Mouse (Mus musculus) retina, embryonic 14.5 days (tissue): Measurements from ENCODE around the gene Cox5a.
A peak's percentile ranks its signal among the peaks of the same experiment; 100 is the strongest.

Source experiments
- DNase-seq: peaks from one replicate; pipeline ENCODE4 v3.0.0-alpha.2; 2015; ENCODE audit warnings: low spot score

Cox5a gene

DNA sequence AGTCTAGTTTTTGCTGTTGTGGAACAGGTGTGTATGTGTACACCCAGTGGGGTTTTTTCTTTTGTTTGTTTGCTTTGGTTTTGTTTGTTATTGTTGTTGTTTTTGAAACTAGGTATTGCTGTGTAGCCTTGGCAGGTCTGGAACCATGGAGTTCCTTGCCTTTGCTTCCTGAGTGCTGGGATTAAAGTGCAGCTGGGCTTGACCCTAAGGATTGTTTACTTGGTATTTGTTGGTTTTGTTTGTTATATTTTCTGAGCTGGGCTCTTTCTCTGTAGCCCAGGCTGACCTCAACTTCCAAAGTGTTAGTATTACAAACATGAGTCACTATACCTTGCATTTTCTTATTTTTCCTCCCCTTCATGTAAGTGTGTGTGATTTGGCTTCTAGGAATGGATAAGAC lies 5.4 kb downstream of the Cox5a start:
- no peak for DNase-seq

DNA sequence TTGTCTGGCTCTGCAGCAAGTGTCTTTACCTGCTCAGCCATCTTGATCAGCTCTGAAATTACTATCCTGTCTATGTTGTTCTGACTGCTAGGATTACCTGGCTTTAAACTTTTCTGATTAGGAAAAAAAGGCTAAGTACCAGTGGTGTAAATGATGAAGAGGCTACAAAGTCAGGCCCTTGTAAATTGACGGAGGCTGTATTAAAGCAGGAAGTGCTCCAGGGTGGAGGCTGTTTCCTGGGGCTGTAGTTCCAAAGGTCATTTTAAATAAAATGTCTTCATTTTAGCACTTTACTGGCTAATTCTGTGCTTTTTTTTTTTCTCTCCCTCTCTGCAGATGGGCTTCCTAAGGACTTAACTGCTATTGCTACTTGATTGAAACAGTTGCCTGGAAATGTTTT lies 10.9 kb downstream of the Cox5a start:
- no peak for DNase-seq

DNA sequence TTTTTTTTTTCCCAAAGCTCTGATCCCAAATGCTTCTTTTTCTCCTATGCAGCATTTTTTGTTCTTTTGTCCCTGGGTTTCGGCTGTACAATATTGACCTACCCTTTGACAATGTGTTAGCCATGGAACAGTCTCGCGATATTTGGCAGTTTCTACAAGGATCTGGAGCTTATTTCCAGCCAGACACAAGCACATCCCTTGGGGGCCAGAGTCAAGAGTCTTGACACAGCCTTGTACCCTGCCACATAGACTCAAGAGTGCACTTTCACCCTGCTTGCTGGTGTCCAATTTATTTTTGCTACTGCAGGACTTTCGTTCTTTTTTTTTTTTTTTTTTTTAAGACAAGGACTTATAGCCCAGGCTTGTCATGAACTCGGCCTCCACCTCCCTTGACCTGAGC lies 15.3 kb downstream of the Cox5a start:
- DNase-seq, result no peak

DNA sequence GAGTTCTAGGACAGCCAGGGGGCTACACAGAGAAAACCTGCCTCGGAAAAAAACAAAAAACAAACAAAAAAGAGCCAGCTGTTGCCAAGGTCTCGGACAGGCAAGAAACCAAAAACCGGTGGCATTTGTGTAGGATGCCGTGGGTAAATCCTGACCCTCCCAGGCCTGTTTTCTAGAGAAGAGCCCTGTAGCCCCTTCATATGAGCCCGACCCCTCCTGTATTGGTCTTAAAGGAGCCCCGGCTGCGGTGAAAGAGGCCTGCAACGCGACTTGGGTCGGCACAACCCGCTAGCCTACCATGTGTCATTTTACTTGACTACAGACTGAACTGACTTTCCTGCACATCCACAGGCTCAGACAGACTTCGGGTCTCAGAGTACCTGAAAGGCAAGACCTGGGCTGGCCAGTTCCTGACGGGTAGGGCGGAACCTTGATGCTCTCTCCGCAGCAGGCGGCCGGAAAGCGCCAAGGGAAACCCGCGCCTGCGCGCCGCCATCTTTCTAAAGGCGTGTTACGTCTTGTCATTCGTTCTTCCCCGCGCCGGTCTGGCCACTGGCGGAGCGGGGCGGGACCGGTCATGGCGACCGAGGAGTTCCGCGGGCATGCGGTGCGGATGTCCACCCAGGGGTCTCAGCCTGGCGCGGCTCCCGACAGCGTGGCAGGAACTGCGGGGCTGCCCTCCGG lies 16.1 kb downstream of the Cox5a start, which contains the start of gene Fam219b:
Gene Fam219b, plus strand, starts transcription at position 485 of the 684 bp plus-strand sequence.
- peak; percentile 90 for DNase-seq

DNA sequence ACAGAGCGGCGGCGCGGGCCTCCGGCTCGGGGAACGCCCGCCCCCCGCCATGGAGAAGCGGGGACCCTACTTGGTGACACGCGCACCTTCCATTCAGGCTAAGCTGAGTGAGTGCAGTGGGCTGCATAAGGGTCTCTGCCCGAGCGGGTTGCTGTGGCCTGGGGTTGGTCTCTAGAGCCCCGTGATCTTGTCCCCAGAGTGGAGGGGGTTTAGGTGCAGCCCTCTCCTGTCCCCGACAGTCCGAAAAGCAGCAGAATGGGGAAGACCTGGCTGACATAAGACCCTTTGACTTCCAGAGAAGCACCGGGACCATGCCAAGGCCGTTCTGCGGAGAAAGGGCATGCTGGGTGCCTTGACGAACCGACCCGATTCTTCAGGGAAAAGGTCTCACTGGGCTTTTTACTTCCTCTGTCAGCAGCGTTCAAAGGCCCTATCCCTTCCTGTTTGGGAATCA lies 16.7 kb downstream of the Cox5a start:
- DNase-seq, result no peak

DNA sequence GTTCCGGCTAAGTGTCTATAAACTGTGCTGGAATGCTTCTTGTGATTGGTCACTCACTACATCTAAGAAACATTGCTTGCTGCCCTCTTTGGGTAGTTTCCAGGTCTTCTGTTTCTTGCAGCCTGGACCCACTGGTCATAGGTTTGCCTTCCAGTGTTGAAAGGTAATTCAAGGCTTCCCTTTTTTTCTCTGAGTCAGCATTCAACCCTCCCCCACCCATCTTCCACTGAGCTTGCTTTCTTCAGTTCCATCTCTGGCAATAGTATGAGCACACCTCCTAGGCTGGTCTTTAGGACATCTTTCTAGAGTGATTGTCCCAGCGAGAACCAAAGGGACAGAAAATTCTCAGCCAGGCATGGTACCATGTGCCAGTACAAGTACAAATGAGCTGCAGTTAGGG lies 18.5 kb downstream of the Cox5a start:
- no peak for DNase-seq

DNA sequence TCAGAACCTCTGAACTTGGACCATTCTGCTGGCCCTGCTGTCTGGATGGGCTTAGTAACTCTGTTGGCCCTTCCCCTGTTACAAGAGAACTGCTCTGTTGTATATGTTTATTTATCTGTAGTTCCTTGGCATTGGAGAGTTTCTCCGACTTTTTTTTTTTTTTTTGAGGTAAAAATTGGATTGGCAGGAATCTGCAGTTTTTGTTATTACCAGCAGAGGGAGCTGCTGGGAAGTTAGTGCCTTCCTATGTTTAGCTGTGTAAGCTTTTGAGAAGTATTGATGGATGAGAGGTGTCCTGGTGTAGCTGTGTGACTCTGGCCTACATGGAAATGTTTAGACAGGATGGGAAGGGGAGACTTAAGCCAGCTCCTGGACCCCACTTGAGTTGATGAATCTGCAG lies 20.2 kb downstream of the Cox5a start:
- peak; percentile 87 for DNase-seq

DNA sequence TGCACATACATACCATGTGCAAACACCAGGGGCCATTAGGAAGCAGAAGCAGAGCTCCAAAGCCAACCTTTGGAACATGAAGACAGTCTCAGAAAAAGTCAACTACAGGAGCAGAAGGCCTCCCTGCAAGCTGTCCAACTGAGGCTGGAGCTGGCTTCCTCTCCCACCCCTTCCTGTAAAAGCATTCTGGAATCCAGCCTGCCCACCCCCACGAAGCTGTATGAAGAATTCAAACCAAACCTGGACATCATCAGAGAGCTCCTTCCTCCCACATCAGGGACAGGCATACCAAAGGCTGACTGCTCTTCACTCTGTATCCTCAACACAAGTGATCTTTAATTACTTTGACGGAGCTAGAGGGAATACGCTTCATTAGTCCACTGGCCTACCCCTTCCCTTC lies 22.9 kb downstream of the Cox5a start:
- DNase-seq, result no peak

DNA sequence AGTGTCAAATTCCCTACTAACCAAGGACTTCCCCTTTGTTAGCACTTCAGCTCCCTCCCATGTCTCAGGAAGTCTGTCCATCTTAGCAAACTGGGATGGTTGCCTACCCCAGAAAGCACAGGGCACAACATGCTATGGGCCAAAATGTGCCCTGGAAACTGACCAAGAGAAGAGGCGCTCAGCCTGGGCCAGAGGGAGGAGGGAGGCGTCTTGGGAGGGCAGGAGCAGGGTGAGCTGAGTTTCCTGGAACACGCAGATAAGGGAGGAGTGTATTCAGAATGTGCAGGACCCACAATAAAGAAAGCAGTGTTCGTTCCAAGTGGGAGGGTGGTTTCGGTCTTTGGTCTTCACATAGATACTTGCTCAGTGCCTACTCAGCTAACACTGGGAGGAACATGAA lies 26.2 kb downstream of the Cox5a start:
- DNase-seq, result no peak

DNA sequence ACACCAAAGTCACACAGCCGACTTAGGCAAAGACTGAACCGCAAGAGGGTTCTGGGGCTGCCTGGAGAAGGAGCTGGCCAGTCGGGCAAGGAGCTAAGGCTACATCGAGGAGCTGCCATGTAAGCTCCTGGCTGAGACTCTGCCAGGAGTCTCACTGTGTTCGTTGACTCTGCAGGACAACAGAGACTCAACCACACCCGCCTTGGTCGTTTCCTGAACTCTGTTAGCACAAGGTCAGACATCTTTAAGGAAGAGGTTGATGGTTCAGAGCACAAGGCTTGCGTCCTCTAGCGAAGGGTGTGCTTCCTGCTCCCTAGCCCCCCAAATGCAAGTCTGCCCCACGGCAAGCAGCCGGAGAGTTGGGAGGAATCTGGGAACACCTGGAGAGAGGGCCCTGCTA lies 26.8 kb downstream of the Cox5a start:
- DNase-seq, result no peak

DNA sequence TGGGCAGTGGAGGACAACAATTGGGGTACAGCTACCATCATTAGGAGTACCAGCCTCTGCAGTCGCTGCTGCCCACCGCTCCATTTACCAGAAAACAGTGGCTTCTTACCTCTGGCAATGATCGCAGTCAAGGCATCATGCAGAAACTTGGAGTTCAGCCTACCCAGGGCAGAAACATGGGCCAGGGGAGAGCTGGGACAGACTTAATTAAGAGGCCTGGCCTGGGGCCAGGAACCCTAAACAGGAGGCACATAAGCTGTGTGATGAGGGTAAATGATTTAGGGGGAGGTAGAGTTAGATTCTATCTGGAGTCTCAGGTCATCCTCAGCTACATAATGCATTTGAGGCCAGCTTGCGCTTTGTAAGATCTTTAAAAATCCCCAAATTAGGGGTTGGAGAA lies 28.1 kb downstream of the Cox5a start:
- no peak for DNase-seq

DNA sequence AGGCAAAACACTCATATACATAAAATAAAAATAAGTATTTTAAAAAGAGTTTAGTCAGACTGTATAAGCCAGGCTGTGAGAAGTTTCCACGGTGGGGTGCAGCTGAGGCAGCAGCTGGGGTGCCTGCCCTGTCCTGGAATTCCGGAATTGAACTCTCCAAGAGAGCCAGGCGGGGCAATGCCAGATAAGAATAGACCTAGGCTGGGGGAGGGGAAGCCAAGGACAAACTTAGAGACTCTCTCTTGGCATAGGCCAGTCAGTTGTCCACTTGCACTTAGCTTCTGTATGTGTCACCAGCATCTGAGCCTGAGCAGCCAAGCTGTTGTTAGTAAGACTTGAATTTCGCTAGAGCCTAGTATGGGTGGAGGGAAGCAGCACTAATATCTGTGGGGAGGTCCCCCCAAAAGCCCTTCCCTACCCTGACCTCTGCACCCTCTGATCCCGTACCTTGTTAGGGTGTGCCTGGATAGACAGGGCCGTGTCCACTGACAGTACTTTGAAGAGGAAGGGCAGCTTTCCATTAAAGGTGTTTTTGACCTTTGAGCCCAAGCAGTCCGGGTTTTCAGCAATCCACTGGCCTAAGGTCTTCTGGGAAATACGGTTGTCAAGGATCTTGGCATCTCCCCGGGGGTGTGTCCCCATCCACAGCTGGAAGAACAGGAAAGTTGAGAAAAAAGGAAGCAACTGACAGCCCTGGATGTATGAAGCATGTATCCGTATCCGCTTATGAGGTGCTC lies 29.2 kb downstream of the Cox5a start:
- no peak for DNase-seq

DNA sequence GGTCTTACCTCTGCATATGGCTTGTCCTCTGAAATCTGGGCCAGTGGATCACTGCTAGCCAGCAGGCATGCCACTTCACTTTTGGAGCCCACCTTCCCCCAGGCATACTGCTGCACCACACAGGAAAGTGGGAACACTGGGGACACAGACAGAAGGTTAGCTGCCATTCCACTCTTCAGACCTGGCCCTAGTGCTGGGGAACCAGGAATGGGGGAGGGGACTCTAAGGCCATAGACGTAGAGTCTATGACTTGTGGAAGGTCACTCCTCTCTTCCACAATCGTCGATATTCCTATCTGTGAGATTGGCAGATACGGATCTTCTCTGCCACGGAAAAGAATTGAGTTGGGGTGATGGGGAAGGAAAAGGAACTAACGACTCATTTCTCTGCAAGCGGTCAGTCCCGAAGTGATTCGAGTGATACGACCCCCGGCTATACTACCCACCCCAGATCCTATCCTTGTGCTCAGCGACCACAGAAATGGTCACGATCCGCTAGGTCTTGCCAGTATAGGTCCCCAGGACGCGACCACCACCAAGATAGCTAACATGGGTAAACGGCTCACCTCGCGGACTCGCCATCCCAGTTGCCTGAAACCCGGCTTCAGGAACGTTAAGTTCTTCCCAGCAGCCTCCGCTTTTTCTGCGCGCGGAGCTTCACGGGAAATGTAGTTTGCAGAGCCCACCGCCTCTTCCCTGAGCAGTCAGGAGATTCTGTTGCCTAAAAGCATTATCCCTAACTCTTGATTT lies 31.2 kb downstream of the Cox5a start, which contains the start of gene Mpi:
Gene Mpi, minus strand, starts transcription at position 625 of the 749 bp plus-strand sequence.
- peak; percentile 80 for DNase-seq

DNA sequence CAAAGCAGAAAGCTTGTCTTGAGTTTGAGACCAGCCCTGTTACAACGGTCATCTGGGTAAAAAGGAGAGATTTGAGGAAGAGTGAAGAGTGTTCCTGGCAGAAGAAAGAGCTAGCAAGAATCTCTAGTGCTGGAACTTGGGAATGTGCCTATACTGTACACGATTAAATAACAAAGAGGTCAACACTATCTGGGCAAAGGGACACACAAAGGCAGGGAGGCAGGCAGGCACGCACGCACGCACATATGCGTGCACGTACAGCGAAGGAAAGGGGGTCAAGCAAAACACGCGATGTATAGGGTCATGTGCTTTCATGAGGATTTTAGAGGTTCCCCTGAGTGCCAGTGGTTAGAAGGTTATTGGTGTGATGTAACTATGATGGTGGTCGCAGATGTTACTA lies 32.0 kb downstream of the Cox5a start:
- no peak for DNase-seq

DNA sequence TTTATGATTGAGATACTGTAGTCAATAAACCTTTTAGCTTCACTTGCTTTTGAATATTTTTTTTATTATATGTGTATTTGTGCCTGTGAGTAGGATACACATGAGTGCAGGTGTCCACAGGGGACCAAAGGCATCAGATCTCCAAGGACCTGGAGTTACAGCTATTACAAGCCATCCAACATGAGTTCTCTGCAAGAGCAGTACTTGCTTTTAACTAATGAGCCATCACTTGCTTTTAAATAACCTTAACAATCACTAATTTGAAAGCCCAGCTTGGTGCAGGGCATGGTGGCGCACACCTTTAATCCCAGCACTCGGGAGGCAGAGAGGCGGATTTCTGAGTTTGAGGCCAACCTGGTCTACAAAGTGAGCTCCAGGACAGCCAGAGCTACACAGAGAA lies 33.7 kb downstream of the Cox5a start:
- DNase-seq, result no peak

DNA sequence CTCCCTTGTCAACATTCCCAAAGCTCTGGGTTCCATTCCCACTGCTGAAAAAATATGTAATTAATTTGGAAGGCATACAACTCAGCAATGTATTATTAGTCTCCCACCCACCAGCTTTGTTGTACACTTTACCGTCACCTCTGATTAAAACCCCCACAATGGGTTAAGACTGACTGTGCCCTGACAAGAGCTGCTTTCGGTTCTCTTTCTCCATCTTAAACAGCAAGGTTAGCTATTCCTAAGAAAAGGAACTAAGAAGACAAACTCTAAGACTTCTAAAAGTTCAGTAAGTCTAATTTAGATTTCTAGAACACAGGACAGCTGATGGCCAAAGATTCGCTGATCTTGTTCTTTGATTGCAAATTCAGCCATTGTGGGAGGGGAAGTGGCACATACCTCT lies 36.1 kb downstream of the Cox5a start:
- DNase-seq, result no peak

DNA sequence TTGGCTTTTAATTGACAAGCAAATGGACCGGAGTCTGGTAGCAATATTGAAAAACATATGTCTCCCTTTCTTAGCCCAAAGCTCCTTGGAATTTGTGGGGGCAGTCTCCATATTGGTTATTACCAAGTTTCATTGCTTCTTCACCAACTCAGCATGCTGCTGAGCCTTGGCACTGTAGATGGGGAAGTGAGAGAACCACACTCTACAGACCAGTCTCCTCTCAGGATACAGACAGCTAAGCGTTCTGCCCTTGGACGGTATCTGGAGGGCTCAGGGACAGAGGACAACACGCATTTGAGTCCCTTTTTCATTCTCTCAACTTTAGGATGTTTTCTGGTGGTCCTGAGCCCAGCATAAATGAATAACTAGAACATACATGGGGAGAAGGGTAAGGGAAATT lies 37.6 kb downstream of the Cox5a start:
- no peak for DNase-seq

DNA sequence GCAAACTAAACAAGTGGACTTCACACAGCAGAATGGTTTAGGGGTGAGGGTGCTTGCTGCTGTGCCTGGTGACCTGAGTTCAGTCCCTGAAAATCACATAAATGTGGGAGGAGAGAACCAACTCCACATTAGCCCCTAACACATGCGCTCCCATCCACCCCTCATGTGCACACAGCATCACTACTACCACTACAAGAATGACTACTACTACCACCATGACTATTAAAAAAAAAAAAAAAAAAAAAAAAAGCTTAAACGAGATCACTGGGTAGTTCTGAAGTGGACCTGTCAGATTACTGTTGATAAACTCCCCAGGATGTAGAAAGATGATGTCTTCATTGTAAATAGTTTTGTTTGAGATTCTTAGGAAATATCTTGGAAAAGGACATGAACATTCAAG lies 38.5 kb downstream of the Cox5a start:
- DNase-seq, result no peak

DNA sequence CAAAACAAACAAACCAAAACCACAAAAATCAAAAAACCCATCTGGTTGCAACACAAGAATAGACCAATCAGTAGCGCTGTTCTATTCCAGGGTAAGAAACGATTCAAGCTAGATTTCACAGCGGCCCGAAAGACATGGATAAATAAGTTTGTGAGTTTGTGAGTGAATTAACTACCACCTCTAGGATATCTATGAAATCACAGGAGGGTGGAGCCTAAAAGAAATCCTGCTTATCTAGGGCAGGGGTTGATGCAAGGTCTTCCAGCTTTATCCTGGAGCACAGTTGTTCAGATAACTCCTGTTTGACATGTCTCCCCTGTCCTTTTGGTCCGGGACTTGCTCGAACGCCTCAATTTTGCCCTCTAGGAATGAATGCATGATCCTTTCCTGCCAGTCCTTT lies 39.2 kb downstream of the Cox5a start:
- DNase-seq, result peak; percentile 25

DNA sequence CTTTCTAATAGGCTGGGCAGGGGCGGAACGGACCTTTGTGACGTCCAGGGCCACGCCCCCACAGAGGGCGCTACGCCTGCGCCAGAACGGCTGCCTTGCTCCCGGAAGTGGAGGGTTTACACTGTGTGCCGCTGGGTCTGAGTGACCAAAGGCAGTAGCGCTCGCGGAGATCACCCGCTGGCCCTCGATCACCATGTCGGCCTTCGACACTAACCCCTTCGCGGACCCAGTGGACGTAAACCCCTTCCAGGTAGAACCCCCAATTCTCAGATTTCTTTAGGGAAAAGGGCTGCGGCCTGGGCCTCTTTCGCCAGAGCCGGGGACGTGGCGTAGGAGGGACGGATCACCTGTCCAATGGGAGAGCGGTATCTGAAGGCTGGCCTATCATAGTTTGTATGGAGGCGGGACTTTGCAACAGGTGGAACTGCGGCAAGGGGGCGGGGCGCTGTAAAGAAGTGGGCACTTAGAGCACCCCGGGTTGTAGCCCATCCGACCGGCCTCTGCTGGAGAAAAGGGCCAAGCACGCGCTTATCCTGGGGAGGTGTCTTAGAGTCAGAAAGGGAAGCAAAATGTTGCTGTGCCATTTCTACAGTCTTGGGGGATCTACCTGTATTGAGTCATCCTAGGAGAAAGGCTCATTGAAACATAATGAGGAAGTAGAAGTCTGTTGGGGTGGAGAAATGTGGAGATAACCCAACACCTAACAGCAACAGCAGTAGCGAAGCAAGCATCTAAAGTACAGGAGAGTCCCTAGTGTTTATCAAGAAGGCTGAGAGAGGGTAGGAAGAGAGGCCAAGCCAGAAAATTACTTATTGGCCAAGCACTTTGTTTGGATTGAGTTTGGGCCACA lies 40.0 kb downstream of the Cox5a start, which contains the start of gene Scamp2:
Gene Scamp2, plus strand, starts transcription at position 83 of the 850 bp plus-strand sequence.
- DNase-seq, result peak; percentile 96

DNA sequence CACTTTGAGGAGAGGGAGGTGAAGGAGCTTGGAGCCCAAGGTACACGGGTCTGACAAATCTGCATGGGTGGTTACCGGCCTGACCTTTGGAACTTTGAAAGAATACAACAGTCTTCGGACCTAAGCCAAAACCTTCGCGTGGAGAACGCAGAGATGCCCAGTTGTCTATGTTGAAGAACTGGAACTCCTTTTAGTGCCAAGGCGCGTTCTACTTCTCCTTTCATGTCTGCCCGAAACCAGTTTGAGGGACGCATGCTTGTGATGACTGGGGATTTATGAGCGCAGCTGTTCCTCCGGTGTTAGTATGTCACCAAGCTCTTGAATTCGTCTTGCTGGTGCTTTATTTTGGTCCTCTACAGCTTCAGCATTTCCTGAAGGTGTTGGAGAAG lies 40.6 kb downstream of the Cox5a start:
- no peak for DNase-seq

DNA sequence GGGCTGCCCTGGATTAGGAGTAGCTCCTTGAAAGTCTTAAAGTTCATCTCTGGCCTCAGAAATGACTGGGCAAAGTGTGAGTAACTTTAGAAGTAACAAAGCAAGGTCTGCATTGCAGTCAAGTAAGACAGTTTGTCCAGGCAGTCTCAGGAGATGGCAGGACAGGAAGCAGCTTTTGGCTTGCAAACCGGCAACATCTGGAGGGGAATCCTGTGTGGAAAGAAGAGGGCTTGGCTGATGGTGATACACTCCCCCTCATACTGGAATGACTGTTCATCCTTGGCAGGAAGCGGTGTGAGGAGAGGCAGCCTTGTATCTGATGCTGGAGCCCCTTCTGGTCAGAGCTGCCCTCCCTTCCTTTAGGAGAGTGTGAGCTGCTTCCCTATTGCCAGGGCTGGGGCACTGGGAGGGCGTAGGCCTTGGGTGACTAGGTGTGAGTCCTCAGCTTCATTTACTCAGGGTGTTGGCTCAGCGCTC lies 41.9 kb downstream of the Cox5a start:
- DNase-seq, result no peak
